Mouse (Mus musculus): ENCODE data around the gene Gm572. TPM values are rescaled to one million over a fixed set of nuclear protein-coding genes. Genes with fewer than 3 reads are reported as not detected.

Gene Gm572
- polyA plus RNA-seq, 1 experiment = 0.07 TPM

DNA sequence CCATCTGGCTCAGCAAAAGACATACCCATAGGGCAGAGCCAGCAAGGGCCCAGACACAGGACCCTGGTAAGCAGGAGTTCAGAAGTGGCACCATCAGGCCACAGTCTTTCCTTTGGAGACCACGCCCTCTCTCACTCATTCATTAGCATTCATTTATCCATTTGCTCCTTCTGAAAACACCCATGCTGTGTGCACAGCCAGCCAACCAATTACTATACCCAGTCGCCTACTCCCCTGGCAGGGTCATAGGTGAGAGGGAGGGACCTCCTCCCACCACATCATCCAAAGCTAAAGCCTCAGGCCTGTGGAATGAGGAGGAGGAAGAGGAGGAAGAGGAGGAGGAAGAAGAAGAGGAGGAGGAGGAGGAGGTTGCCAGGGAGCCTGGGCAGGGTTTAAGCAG lies 67.3 kb downstream of the Gm572 start:
- Histone ChIP-seq H3K4me1 (ENCODE audit: control insufficient read depth, insufficient read depth, insufficient read length) (no peaks in the 10 kb centered on the region), H3K27ac (ENCODE audit: insufficient read depth, low read length) (no peak overlapping the region), H3K36me3 (ENCODE audit: control insufficient read depth, insufficient read depth, low read length) (no peaks in the 10 kb centered on the region), H3K4me3 (ENCODE audit: extremely low read depth, insufficient read depth, insufficient read length) (no peak overlapping the region), H3K27me3 (ENCODE audit: control insufficient read depth, insufficient read depth, low read length) (no peaks in the 10 kb centered on the region)
- WGBS = 71% methylated on average over 2 of the region's 2 CpGs
- no peak for DNase-seq (ENCODE audit: low read depth in 1 of 2, low spot score in 2 of 2)
- TF ChIP-seq POLR2A (IDR thresholded peaks at IDR 0.05; ENCODE audit: low read depth, low read length) (no peak), CTCF (IDR thresholded peaks at IDR 0.05; ENCODE audit: extremely low read depth, insufficient read depth, insufficient read length, insufficient replicate concordance) (no peak)

DNA sequence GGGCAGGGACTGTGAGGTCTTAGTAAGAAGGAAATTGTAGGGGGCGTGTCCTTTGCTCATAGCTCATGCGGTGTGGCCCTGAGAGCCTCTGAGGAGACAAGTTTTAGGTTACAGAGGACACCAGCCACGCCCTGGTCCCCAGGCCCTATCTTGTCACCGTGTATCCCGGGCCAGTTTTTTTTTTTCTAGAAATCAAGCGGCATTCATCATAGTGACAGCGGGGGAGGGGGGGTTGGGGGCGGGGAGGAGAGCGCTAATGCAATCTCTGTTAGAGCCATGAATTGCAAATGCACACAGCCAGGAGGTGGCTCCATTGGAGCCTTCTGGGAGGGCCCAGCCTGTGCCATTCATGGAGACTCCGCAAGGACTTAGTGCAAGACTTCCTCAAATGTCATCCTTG lies 68.2 kb downstream of the Gm572 start:
- no peaks in the 10 kb centered on the region for H3K4me1 ChIP-seq (ENCODE audit: control insufficient read depth, insufficient read depth, insufficient read length)
- no peak overlapping the region for H3K27ac ChIP-seq (ENCODE audit: insufficient read depth, low read length)
- H3K36me3 ChIP-seq (ENCODE audit: control insufficient read depth, insufficient read depth, low read length) = no peaks in the 10 kb centered on the region
- 42% methylated on average over 10 of the region's 10 CpGs for WGBS
- DNase-seq (ENCODE audit: low read depth in 1 of 2, low spot score in 2 of 2) = no peak
- H3K27me3 ChIP-seq (ENCODE audit: control insufficient read depth, insufficient read depth, low read length) = no peaks in the 10 kb centered on the region
- no peak overlapping the region for H3K4me3 ChIP-seq (ENCODE audit: extremely low read depth, insufficient read depth, insufficient read length)
- no peak for TF ChIP-seq POLR2A (IDR thresholded peaks at IDR 0.05; ENCODE audit: low read depth, low read length)

DNA sequence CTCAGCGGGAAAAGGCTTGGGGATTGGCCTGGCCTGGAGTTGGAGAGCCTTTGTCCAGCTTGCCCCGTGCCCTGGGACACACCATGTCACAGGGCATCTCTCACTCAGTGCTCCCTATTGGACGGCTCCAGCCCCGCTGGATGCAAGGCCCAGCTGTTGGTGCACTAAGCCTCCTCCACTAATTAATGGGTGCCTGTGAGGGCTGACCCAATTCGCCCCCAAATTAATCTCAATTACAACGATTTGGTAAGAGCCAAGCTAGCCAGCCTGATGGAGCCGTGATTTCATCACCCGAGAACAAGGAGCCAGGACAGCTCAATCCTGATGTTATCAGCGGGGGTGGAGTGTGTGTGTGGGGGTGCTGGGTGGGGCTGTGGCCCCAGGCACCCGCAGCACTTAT lies 69.5 kb downstream of the Gm572 start:
- TF ChIP-seq POLR2A (IDR thresholded peaks at IDR 0.05; ENCODE audit: low read depth, low read length) (no peak), CTCF (IDR thresholded peaks at IDR 0.05; ENCODE audit: extremely low read depth, insufficient read depth, insufficient read length, insufficient replicate concordance) (no peak)
- WGBS = 86% methylated on average over 10 of the region's 10 CpGs
- DNase-seq (ENCODE audit: low read depth in 1 of 2, low spot score in 2 of 2) = no peak
- no peaks in the 10 kb centered on the region for H3K4me1 ChIP-seq (ENCODE audit: control insufficient read depth, insufficient read depth, insufficient read length)
- no peaks in the 10 kb centered on the region for H3K36me3 ChIP-seq (ENCODE audit: control insufficient read depth, insufficient read depth, low read length)
- H3K27me3 ChIP-seq (ENCODE audit: control insufficient read depth, insufficient read depth, low read length) = no peaks in the 10 kb centered on the region
- no peak overlapping the region for H3K4me3 ChIP-seq (ENCODE audit: extremely low read depth, insufficient read depth, insufficient read length)
- no peak overlapping the region for H3K27ac ChIP-seq (ENCODE audit: insufficient read depth, low read length)

DNA sequence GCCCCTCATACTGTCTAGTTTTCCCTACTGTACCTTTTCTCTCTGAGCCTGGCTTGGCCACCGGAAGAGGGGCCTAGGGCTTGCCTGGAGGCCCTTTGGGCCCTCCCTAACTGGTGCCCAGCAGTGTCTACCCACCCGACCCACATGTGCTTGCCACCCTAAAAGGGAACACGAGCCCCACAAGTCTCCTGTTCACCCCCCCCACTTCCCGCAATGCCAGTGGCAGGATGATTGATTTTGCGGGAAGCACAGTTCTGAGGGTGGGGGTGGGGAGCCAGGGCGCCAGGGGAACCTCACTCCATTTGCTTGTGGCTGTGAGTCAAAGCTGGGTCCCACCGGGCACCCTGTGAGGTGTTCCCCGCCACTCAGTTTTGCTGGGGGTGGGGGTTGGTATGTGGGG lies 70.9 kb downstream of the Gm572 start:
- Histone ChIP-seq H3K36me3 (ENCODE audit: control insufficient read depth, insufficient read depth, low read length) (no peaks in the 10 kb centered on the region), H3K4me3 (ENCODE audit: extremely low read depth, insufficient read depth, insufficient read length) (no peak overlapping the region), H3K4me1 (ENCODE audit: control insufficient read depth, insufficient read depth, insufficient read length) (no peaks in the 10 kb centered on the region), H3K27ac (ENCODE audit: insufficient read depth, low read length) (no peak overlapping the region), H3K27me3 (ENCODE audit: control insufficient read depth, insufficient read depth, low read length) (no peaks in the 10 kb centered on the region)
- TF ChIP-seq POLR2A (IDR thresholded peaks at IDR 0.05; ENCODE audit: low read depth, low read length) (no peak), CTCF (IDR thresholded peaks at IDR 0.05; ENCODE audit: extremely low read depth, insufficient read depth, insufficient read length, insufficient replicate concordance) (no peak)
- no peak for DNase-seq (ENCODE audit: low read depth in 1 of 2, low spot score in 2 of 2)
- WGBS = 51% methylated on average over 8 of the region's 8 CpGs

DNA sequence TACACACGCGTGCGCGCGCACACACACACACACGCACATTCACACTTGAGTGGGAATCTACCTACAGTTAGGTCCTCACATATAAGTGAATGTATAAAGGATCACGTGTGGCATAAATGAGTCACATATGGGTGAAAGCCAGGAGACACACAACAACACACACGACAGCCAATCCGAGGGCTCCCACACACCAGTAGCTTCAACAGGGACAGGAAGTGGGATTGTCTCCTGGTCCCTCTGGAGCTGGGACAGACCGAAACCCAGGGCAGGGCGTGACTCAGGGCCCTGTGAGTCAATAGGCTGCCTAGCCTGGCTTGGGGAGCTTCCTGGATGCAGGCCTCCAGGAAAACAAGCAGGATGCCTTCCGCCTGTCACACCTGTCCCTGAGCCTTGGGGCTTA lies 71.6 kb downstream of the Gm572 start:
- Histone ChIP-seq H3K36me3 (ENCODE audit: control insufficient read depth, insufficient read depth, low read length) (no peaks in the 10 kb centered on the region), H3K4me3 (ENCODE audit: extremely low read depth, insufficient read depth, insufficient read length) (no peak overlapping the region), H3K27ac (ENCODE audit: insufficient read depth, low read length) (no peak overlapping the region), H3K27me3 (ENCODE audit: control insufficient read depth, insufficient read depth, low read length) (no peaks in the 10 kb centered on the region), H3K4me1 (ENCODE audit: control insufficient read depth, insufficient read depth, insufficient read length) (no peaks in the 10 kb centered on the region)
- no peak for DNase-seq (ENCODE audit: low read depth in 1 of 2, low spot score in 2 of 2)
- TF ChIP-seq CTCF (IDR thresholded peaks at IDR 0.05; ENCODE audit: extremely low read depth, insufficient read depth, insufficient read length, insufficient replicate concordance) = no peak
- TF ChIP-seq POLR2A (IDR thresholded peaks at IDR 0.05; ENCODE audit: low read depth, low read length) = no peak
- 91% methylated on average over 12 of the region's 12 CpGs for WGBS

DNA sequence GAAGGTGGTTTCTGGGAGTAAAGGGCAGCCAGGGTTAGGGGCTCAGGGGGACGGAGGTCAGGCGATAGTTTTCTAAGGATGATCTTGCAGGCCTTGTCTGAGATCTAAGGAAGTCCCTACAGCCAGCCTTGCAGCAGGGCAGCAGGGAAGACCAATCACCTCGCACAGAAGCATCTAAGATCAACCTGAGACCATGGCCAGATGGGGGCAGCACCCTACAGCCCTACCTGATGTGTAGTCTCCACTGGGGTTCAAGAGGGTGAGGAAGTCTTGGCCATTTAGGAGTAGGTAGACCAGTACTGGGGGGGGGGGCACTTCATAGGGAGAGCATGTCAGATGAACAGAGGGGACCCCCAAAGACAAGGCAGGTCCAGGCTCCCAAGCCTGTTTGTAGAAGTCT lies 72.3 kb downstream of the Gm572 start:
- H3K4me1 ChIP-seq (ENCODE audit: control insufficient read depth, insufficient read depth, insufficient read length) = no peaks in the 10 kb centered on the region
- no peak for DNase-seq (ENCODE audit: low read depth in 1 of 2, low spot score in 2 of 2)
- no peaks in the 10 kb centered on the region for H3K36me3 ChIP-seq (ENCODE audit: control insufficient read depth, insufficient read depth, low read length)
- H3K27me3 ChIP-seq (ENCODE audit: control insufficient read depth, insufficient read depth, low read length) = no peaks in the 10 kb centered on the region
- no peak overlapping the region for H3K27ac ChIP-seq (ENCODE audit: insufficient read depth, low read length)
- no peak overlapping the region for H3K4me3 ChIP-seq (ENCODE audit: extremely low read depth, insufficient read depth, insufficient read length)
- no peak for TF ChIP-seq CTCF (IDR thresholded peaks at IDR 0.05; ENCODE audit: extremely low read depth, insufficient read depth, insufficient read length, insufficient replicate concordance)
- no peak for TF ChIP-seq POLR2A (IDR thresholded peaks at IDR 0.05; ENCODE audit: low read depth, low read length)
- 69% methylated on average over 3 of the region's 3 CpGs for WGBS

Other genes starting within 250 kb of the Gm572 start
- gene Ubiad1, start 198.5 kb upstream of the Gm572 start, polyA plus RNA-seq (2012; rRNA removed) = 11.3 and 13.2 TPM in 2 replicates
- gene Mtor, start 194.7 kb upstream of the Gm572 start, polyA plus RNA-seq (2012; rRNA removed) = 14.2 and 14.6 TPM in 2 replicates
- 1.3 and 3.6 TPM in 2 replicates for gene Angptl7, start 142.9 kb upstream of the Gm572 start, polyA plus RNA-seq (2012; rRNA removed)
- 29.2 and 31.6 TPM in 2 replicates for gene Exosc10, start 84.9 kb upstream of the Gm572 start, polyA plus RNA-seq (2012; rRNA removed)
- 55.7 and 80.0 TPM in 2 replicates for gene Srm, start 51.8 kb upstream of the Gm572 start, polyA plus RNA-seq (2012; rRNA removed)
- gene Masp2, start 40.8 kb upstream of the Gm572 start, polyA plus RNA-seq (2012; rRNA removed) = 0.26 and 1.3 TPM in 2 replicates
- 49.8 and 57.0 TPM in 2 replicates for gene Tardbp, start 16.3 kb upstream of the Gm572 start, polyA plus RNA-seq (2012; rRNA removed)
- 6.0 and 9.1 TPM in 2 replicates for gene Casz1, start 161.1 kb downstream of the Gm572 start, polyA plus RNA-seq (2012; rRNA removed)

Measured in spleen, adult 2 months (tissue).